Mouse (Mus musculus) granulocyte monocyte progenitor cell, adult 5-6 weeks (primary cell): ENCODE measurements at regions not wholly inside any gene's neighbourhood (a gene's known extent, or its start where the extent isn't known, plus 50 kb on each side); places are given as distances from the start of the nearest gene placed in this dataset.

Experiments
- ATAC-seq: replicated peaks from 2 replicates; pipeline ENCODE4 v1.8.0; 2016; ENCODE audit warnings: mild to moderate bottlenecking, moderate TSS enrichment, inconsistent platforms; ENCODE audit not compliant: poor library complexity, severe bottlenecking

GRCm38 (mm10) chrX:19202542-19202941 lies 278.6 kb downstream of the Tex13c3 start:
- ATAC-seq: peak; percentile 79

GRCm38 (mm10) chrX:19201383-19201782 lies 279.7 kb downstream of the Tex13c3 start:
- no peak for ATAC-seq

DNA sequence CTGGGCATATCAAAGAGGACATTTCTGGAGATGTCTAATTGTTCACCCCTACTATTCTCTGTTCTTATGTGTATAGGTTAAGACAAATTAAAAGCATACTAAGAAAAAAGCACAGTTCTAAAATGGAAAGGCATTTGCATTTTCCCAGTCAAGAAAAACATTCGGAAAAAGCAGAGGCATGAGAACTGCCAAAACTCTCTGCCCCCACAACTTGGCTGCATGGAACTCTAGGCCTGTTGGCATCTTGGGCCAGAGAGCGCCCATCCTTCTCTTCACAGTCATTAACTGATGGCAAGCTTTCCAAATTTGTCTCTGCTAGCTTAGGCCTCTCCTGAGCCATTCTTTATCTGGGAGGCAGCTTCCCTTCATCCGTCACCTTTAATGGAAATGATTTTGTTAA lies 281.6 kb downstream of the Tex13c3 start:
- ATAC-seq: no peak

DNA sequence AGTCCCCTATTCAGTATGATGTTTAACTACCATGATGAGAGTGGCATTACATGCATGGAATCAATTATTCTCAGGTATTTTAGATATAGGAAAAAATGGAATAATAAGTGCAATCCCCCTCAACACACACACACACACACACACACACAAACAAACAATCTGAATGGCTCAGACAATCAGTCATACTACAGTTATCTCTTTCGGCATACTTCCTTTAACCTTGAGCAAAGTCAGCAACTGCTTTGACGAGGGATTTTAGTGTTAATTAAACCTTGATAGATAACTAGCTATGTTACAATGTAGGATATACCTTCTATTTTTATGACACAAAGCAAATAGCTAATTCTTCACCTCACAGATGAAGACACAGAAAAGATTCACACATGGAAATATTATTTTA lies 312.1 kb downstream of the Tex13c3 start:
- ATAC-seq: no peak

DNA sequence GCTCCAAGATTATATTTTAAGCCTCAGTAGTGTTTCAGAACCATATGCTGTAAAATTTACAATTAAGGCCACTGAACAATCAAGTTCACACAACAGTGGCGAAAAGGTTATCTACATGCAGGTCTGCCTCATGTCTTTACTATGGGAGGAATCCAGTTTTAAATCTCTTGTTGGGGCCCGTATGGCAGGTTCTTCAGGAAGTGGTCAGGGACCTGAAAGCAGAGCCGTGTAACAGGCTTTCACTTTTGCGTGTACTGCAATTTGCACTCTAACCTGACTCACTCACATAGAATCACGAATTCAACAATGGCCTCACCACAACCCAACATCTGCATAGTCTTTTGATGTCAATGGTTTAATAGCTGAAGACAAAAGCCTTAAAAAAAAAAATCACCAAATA lies 312.6 kb downstream of the Tex13c3 start:
- ATAC-seq: peak; percentile 34

GRCm38 (mm10) chrX:19168111-19168510 lies 313.0 kb downstream of the Tex13c3 start:
- ATAC-seq: no peak

GRCm38 (mm10) chrX:19167121-19167853 lies 313.8 kb downstream of the Tex13c3 start:
- peak; percentile 82 for ATAC-seq

GRCm38 (mm10) chrX:19165891-19166644 lies 315.1 kb downstream of the Tex13c3 start:
- ATAC-seq: peak; percentile 38

DNA sequence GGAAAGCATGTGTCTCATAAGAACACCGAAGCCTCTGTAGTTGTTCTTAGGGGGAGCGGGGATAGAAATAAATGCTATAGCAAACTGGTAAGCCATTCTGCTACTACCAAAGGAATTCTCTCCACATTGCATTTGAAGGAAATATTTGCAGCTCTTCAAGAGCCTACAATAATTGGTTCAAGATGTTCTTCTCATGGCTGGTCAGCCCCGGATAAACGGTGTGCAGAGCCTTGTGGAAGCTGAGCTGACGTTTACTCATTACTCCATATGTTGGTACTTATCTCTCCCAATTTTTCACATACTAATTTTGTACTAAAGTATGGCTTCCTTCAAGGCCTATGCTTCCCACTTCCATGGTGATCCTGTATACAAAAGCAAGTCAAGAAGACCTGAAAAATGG lies 317.0 kb downstream of the Tex13c3 start:
- no peak for ATAC-seq

DNA sequence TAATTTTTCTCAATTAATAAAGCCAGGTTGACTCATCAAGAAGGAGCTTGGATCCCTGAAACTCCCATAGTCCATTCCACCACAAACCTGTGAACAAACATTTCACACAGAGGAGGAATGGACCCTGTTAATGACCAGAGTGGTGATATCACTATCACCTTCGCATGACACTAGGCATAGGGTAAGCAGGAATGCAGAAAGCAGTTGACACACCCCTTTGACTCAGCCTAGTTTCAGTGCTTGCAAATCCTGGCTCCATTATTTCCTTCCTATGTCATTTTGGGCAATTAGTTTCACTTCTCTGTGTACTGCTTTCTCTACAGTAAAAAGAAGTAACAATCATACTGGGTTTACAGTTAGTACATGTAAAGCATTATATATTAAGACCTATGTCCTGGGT lies 318.2 kb downstream of the Tex13c3 start:
- peak; percentile 63 for ATAC-seq

DNA sequence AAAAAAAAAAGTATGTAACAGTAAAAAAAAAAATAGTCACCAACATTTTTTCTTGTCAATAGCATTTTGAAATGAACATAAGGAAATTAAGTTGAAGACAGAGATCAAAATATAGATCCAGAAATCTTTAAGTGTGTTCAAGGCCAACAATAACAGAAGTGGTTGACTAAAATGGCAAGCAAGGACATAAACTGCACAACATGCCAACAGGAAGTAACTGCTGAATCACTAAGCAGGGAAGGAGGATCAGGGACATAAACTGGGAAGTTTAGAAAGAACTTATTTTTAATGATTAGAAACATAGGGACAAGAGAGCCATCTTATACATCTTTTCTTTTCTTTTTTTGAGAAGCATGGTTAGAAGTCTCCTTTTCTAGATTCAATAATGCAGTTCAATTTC lies 318.8 kb downstream of the Tex13c3 start:
- ATAC-seq: no peak

GRCm38 (mm10) chrX:19160275-19160930 lies 320.7 kb downstream of the Tex13c3 start:
- peak; percentile 14; the same call in 1 of the 2 replicates for ATAC-seq

DNA sequence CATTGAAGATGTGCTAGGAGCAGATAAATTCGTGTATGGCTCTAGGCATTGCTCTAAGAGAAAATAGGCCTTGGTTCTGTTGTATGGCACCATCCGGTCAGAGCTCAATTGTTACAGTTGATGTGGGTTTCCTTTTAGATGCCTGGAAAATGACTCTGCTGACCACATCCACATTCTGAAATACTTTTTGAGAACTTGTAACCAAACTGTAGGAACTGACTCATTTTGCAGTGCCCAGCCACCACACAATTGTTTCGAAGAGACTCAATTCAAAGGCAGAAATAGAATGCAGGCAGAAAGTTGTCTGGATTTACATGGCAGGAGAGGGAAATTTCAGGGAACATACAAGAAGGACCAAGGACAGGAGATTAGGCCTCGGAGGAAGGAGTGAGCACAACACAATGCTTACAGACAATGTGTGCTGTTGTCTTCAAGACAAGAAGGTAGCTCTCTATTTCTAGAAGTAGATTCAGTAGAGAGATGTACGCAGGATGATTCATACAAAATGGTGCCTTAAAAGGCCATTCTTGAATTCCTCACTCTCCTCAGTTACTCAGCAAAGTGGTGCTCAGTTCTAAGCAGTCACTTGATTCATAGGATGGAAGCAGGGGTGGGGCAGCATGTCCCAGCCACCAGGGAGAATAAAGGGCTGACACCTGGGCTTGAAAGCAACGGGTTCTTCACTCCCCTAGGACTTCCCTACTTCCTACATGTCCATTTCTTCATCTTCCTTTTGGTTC lies 323.5 kb downstream of the Tex13c3 start:
- peak; percentile 84 for ATAC-seq

DNA sequence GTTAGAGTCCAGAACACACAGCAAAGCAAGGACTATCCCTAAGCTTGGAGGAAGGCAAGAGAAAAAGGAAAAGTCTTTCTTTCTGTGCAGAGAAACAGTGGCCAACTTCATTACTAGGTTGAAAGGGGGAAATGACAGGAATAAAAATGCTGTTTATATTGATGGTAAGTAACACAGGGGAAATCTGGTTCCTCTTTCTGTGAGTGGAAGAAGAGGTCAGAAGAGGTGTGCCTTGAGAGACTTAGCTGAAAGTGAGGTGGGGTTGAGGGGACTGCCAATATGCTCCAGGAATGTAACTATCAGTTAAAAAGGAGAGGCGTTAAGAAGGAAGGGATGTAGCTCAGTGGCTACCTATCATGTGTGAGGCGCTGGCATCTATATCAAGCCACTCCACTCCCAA lies 327.5 kb downstream of the Tex13c3 start:
- peak; percentile 38; the same call in 1 of the 2 replicates for ATAC-seq

DNA sequence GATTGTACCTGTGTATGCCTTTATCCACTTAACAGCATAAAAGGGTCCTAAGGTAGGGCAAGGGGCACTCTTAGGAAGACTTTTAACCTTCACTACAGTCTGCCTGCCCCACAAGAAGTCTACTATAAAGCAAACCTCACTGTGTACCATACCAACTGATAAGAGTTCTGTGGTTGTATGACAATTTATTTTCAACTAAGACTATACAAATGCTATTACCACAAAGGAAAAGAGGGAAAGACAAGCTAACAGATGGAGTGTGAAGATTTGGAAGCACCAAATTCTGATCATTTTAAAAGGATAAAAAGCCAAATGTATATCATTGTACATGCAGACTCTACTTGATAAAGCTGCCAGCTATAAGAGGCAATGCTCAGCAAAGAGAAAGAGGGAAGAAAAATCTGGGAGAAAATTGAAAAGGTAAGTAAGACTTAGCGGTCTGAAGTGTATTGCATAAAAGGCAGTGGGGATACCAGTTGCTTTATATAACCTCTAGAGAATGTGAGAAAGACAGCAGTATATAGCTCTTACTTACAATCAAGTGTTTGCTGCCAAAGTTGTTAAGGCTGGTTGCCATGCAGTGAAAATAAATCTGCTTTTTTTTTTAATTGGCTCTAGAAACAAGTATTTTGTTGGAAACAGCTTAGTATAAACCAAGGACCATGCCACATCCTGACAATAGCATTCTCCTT lies 328.8 kb downstream of the Tex13c3 start:
- ATAC-seq: no peak

DNA sequence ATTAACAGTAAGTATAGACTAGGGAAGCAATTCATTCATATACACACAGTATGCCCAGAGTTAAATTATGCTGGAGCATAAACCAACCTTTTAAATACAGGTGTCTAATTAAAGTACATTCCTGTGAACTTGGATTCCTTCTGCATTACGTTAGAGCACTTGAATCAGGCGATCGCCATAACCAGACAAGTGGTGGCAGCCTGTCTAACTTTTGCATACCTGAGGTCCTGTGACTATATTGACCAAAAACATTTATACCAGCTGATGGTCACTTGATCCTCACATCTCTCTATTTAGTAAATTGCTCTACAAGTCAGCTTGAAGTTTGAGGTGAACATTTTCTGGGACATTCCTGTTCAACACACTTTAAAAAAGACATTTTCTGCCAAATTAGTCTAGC lies 330.5 kb downstream of the Tex13c3 start:
- no peak for ATAC-seq

GRCm38 (mm10) chrX:19148672-19149071 lies 332.4 kb downstream of the Tex13c3 start:
- peak; percentile 66 for ATAC-seq

DNA sequence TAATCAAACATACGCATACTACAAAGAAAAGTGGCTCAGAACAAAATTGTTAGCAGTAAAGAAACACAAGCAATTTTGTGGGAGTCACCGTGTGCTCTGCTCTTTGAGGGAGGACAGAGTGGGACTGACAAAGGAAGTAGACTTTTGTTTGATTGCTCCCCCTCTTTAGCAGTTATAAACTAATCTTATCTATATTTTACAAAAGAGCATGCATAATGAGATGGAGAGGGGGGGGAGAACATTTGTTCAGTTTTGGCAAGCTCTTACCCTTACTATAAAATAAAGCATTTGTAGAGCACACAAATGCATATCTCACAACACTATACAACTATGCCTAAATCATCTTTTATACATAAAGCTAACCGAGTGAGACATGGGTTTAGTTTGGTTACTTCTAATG lies 332.9 kb downstream of the Tex13c3 start:
- ATAC-seq: no peak

DNA sequence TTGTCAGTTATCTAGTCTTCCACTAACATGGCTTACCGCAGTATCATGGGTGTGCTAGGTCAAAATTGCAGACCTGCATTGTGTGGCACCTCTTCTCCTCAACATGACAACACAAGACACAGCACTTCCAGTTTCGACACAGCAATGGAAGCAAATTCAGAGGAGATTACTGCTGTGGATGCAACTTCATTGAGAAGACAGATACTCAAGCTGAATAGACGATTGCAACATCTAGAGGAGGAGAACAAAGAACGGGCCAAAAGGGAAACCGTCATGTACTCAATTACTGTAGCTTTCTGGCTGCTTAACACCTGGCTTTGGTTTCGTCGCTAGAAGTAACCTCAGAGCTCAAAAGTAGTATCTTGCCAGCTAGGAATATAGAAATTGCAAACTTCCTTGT lies 368.4 kb downstream of the Tex13c3 start:
- peak; percentile 89 for ATAC-seq

- ATAC-seq: no peak
Measured at GRCm38 (mm10) chrX:19102911-19103310, 378.2 kb downstream of the Tex13c3 start.
